29 mouse cellular contexts compared by ENCODE assay signal in genomic region chr2:170261191-170261590, GRCm38 (mm10).
A peak's percentile ranks its signal among the peaks of the same experiment; 100 is the strongest.
DNase-seq lines count a peak whose midpoint lies in the region; ATAC-seq lines count a peak whose summit lies in the region.
"Had no signal": no experiment of that assay in that cellular context is flagged by ENCODE, and none has a peak within 500 bp of the region (broad histone marks: within the 10 kb centered on the region; RNA-seq: fewer than 3 reads in every experiment).

No protein-coding gene starts in this region.

- no peaks in the 10 kb centered on the region; the same call in 1 of the 2 replicates for H3K4me1 ChIP-seq in limb, embryonic 12.5 days (replicated peaks)
- peaks cover 26% of the 10 kb centered on the region for H3K4me1 ChIP-seq in limb, embryonic 10.5 days
- H3K4me1 ChIP-seq: forebrain, embryonic 15.5 days had no signal

- no peak overlapping the region for H3K9ac ChIP-seq in limb, embryonic 12.5 days (replicated peaks)
- H3K9ac ChIP-seq: embryonic facial prominence, embryonic 13.5 days; forebrain, embryonic 12.5 days; forebrain, embryonic 15.5 days; heart, embryonic 12.5 days; heart, embryonic 15.5 days; hindbrain, embryonic 14.5 days had no signal

- DNase-seq in limb, embryonic 10.5 days (ENCODE audit: low spot score), result no peak
- peak; percentile 74 for DNase-seq in ES-CJ7 (ENCODE audit: low read depth, low spot score)
- DNase-seq in ZHBTc4 (ENCODE audit: low read depth, low spot score), result peak; percentile 79
- no peak for DNase-seq in cerebellum, adult 9-10 months
- DNase-seq: adrenal gland, postnatal 10 days; adrenal gland, postnatal 36 days; B cell, adult 2 months; cerebellum, adult 11 months; cerebellum, adult 2 months; cerebellum, postnatal 10 days; cerebellum, postnatal 36 days; embryo, embryonic 11 days; gastrocnemius, postnatal 25 days; heart, adult 18-20 months; heart, postnatal 10 days; heart, postnatal 4 days had no signal

- H3K36me3 ChIP-seq in limb, embryonic 12.5 days, result no peaks in the 10 kb centered on the region
- no peaks in the 10 kb centered on the region for H3K36me3 ChIP-seq in limb, embryonic 10.5 days
- H3K36me3 ChIP-seq: embryonic facial prominence, embryonic 13.5 days; forebrain, embryonic 12.5 days; forebrain, embryonic 15.5 days; heart, embryonic 12.5 days; heart, embryonic 15.5 days had no signal

- H3K4me2 ChIP-seq in limb, embryonic 12.5 days, result no peak overlapping the region
- H3K4me2 ChIP-seq: embryonic facial prominence, embryonic 13.5 days; forebrain, embryonic 12.5 days; forebrain, embryonic 15.5 days; heart, embryonic 12.5 days; heart, embryonic 15.5 days; hindbrain, embryonic 14.5 days had no signal

- no peak overlapping the region for H3K4me3 ChIP-seq in limb, embryonic 12.5 days (replicated peaks)
- no peak overlapping the region for H3K4me3 ChIP-seq in limb, embryonic 10.5 days
- H3K4me3 ChIP-seq: embryonic facial prominence, embryonic 13.5 days; erythroblast, embryonic 14.5 days; forebrain, embryonic 12.5 days; forebrain, embryonic 15.5 days; heart, embryonic 12.5 days; heart, embryonic 15.5 days had no signal

- no peak overlapping the region for H3K27ac ChIP-seq in limb, embryonic 12.5 days
- no peak overlapping the region for H3K27ac ChIP-seq in limb, embryonic 10.5 days
- H3K27ac ChIP-seq: embryonic facial prominence, embryonic 13.5 days; forebrain, embryonic 12.5 days; forebrain, embryonic 15.5 days; heart, embryonic 15.5 days; hindbrain, embryonic 14.5 days; hindbrain, postnatal 0 days had no signal

- 73% methylated on average over 2 of the region's 2 CpGs for WGBS in limb, embryonic 12.5 days
- WGBS in limb, embryonic 10.5 days, result 84% methylated on average over 2 of the region's 2 CpGs

- ATAC-seq in limb, embryonic 12.5 days (ENCODE audit: insufficient number of reproducible peaks, insufficient read depth, low FRiP score, low TSS enrichment, low read depth), result peak; percentile 47; the same call in 1 of the 2 replicates
- peak; percentile 23; the same call in 1 of the 2 replicates for ATAC-seq in megakaryocyte-erythroid progenitor cell, adult 5-6 weeks (replicated peaks; ENCODE audit: low FRiP score, low TSS enrichment, poor library complexity, severe bottlenecking)
- ATAC-seq in cerebellum, adult (ENCODE audit: insufficient number of reproducible peaks, low FRiP score, low TSS enrichment), result no peak
- ATAC-seq: forebrain, embryonic 15.5 days; hindbrain, postnatal 0 days; inflammation-experienced regulatory T-cells, adult 6 months had no signal

- H3K9me3 ChIP-seq in limb, embryonic 12.5 days, result no peaks in the 10 kb centered on the region
- no peaks in the 10 kb centered on the region for H3K9me3 ChIP-seq in limb, embryonic 10.5 days (replicated peaks)
- H3K9me3 ChIP-seq: embryonic facial prominence, embryonic 13.5 days; forebrain, embryonic 12.5 days; forebrain, embryonic 15.5 days; heart, embryonic 15.5 days had no signal

- no peaks in the 10 kb centered on the region for H3K27me3 ChIP-seq in limb, embryonic 12.5 days
- H3K27me3 ChIP-seq in limb, embryonic 10.5 days (ENCODE audit: low read depth, poor library complexity, severe bottlenecking), result no peaks in the 10 kb centered on the region
- H3K27me3 ChIP-seq: CH12.LX; embryonic facial prominence, embryonic 13.5 days; forebrain, embryonic 12.5 days; forebrain, embryonic 15.5 days; heart, embryonic 12.5 days; heart, embryonic 15.5 days had no signal

Comparison
In these comparisons a context has a peak if more than half of its experiments do, and no peak if none do; other contexts are left out.
1. DNase-seq: peak in ES-CJ7 (single experiment) and ZHBTc4 (single experiment); none in limb, embryonic 10.5 days (single experiment) and cerebellum, adult 9-10 months (single experiment).